Mouse (Mus musculus) MEL (cell line): ENCODE measurements around the gene Xab2.

Experiments
- CTCF ChIP-seq, 3 experiments: IDR thresholded peaks in 2 of 3; conservative IDR thresholded peaks in 1 of 3; 2 replicates each; pipeline ENCODE4 v1.5.1; 2011 to 2012; ENCODE audit warnings: low read length in 3 of 3, low read depth in 2 of 3, mild to moderate bottlenecking in 2 of 3, improper control_type of control experiment in 1 of 3, inconsistent platforms in 1 of 3, mixed read lengths in 1 of 3, moderate library complexity in 1 of 3; ENCODE audit not compliant: control insufficient read depth in 1 of 3, insufficient read depth in 1 of 3, poor library complexity in 1 of 3, severe bottlenecking in 1 of 3
- MAX ChIP-seq: IDR thresholded peaks from 2 replicates; pipeline ENCODE4 v1.6.1; 2011; ENCODE audit warnings: low read length, improper control_type of control experiment
- MYB ChIP-seq: IDR thresholded peaks from 2 replicates; pipeline ENCODE4 v1.6.1; 2011; ENCODE audit warnings: mild to moderate bottlenecking, low read depth, low read length, improper control_type of control experiment
- NRF1 ChIP-seq: IDR thresholded peaks from 2 replicates; pipeline ENCODE4 v1.6.1; 2014; ENCODE audit warnings: low read depth, mild to moderate bottlenecking, inconsistent platforms, low read length, improper control_type of control experiment, moderate library complexity; ENCODE audit not compliant: poor library complexity, insufficient read depth, severe bottlenecking
- POLR2AphosphoS2 ChIP-seq: IDR thresholded peaks from 2 replicates; pipeline ENCODE4 v1.6.1; 2011; ENCODE audit warnings: low read length, improper control_type of control experiment
- POLR2AphosphoS5 ChIP-seq: IDR thresholded peaks from 2 replicates; pipeline ENCODE4 v1.6.1; 2012; ENCODE audit warnings: low read depth, borderline replicate concordance, mild to moderate bottlenecking, inconsistent platforms, low read length, moderate library complexity, mixed read lengths
- RAD21 ChIP-seq: IDR thresholded peaks from 2 replicates; pipeline ENCODE4 v1.6.1; 2011; ENCODE audit warnings: mild to moderate bottlenecking, low read depth, low read length, improper control_type of control experiment
- ZMIZ1 ChIP-seq: IDR thresholded peaks from 2 replicates; pipeline ENCODE4 v1.6.1; 2012; ENCODE audit warnings: low read depth, mild to moderate bottlenecking, inconsistent platforms, low read length, improper control_type of control experiment, moderate library complexity

- TF ChIP-seq MYB, result no peak
- TF ChIP-seq CTCF (IDR thresholded peaks at IDR 0.05 in 2 of 3, conservative IDR thresholded peaks at IDR 0.05 in 1 of 3; ENCODE audit: control insufficient read depth in 1 of 3, insufficient read depth in 1 of 3, low read depth in 2 of 3, low read length in 3 of 3, poor library complexity in 1 of 3, severe bottlenecking in 1 of 3), result no peak
- no peak for TF ChIP-seq MAX
- no peak for TF ChIP-seq RAD21
- TF ChIP-seq POLR2AphosphoS2, result no peak
- TF ChIP-seq ZMIZ1, result no peak
- no peak for TF ChIP-seq NRF1
- no peak for TF ChIP-seq POLR2AphosphoS5
Measured at GRCm38 (mm10) chr8:3606593-3606992, 14.5 kb downstream of the Xab2 start.
